Mouse (Mus musculus) kidney, embryonic 16.5 days (tissue): ENCODE data around the gene Fam168a. TPM values are rescaled to one million over a fixed set of nuclear protein-coding genes. Genes with fewer than 3 reads are reported as not detected.

Source experiments
- ATAC-seq: fragments of 200-750 bp; cut with Nextera tagmentation; 2 replicates; pipeline ENCODE4 v1.8.0; 2017; ENCODE audit warnings: moderate TSS enrichment; ENCODE audit not compliant: low FRiP score, low TSS enrichment
- H3K27ac ChIP-seq: fragments of 300-500 bp; sonication (generic); 2 replicates; pipeline ENCODE4 v1.5.1; 2014; ENCODE audit warnings: low read length
- H3K27me3 ChIP-seq: fragments of 300-500 bp; sonication (generic); 2 replicates; pipeline ENCODE4 v1.6.1; 2014; ENCODE audit warnings: low read length, control low read depth, mixed read lengths; ENCODE audit not compliant: insufficient read depth
- H3K36me3 ChIP-seq: fragments of 300-500 bp; sonication (generic); 2 replicates; pipeline ENCODE4 v1.6.1; 2014; ENCODE audit warnings: low read length, control low read depth, mixed read lengths; ENCODE audit not compliant: insufficient read depth
- H3K4me1 ChIP-seq: fragments of 300-500 bp; sonication (generic); 2 replicates; pipeline ENCODE4 v1.6.1; 2014; ENCODE audit warnings: low read length, control low read depth, mixed read lengths; ENCODE audit not compliant: insufficient read depth
- H3K4me2 ChIP-seq: fragments of 300-500 bp; sonication (generic); replicated peaks from 2 replicates; pipeline ENCODE4 v1.6.1; 2014; ENCODE audit warnings: low read depth, low read length
- H3K4me3 ChIP-seq: fragments of 300-500 bp; sonication (generic); 2 replicates; pipeline ENCODE4 v1.5.1; 2014; ENCODE audit warnings: mild to moderate bottlenecking, low read length
- H3K9ac ChIP-seq: fragments of 300-500 bp; sonication (generic); replicated peaks from 2 replicates; pipeline ENCODE4 v1.6.1; 2014; ENCODE audit warnings: low read length
- H3K9me3 ChIP-seq: fragments of 300-500 bp; sonication (generic); 2 replicates; pipeline ENCODE4 v1.6.1; 2016; ENCODE audit warnings: low read length, control low read depth
- WGBS: fragments of 180-500 bp; shearing (Covaris S2); extraction: QIAGEN DNeasy Blood & Tissue Kit; methylation state at CpG from one replicate; pipeline ENCODE4 v1.1.7; 2014; 5-methylcytosine and 5-hydroxymethylcytosine counted together
- polyA plus RNA-seq: library from polyadenylated mRNA; unstranded; fragments of >200 nt; fragmentation: Nextera tagmentation; extraction: Ambion mirVana; gene quantifications from 2 replicates; pipeline ENCODE4 v1.2.1, GENCODE M21; 2015

Fam168a gene
- polyA plus RNA-seq, 1 experiment from 2014 or later: 35.2 TPM

GRCm38 (mm10) chr7:100835168-100835567, 128.7 kb downstream of the Fam168a start:
- 85% methylated on average over 7 of the region's 7 CpGs for WGBS
- Histone ChIP-seq H3K36me3 (peaks cover 23% of the 10 kb centered on the region), H3K9ac (no peak overlapping the region), H3K9me3 (no peaks in the 10 kb centered on the region), H3K27me3 (no peaks in the 10 kb centered on the region), H3K27ac (no peak overlapping the region), H3K4me1 (no peaks in the 10 kb centered on the region), H3K4me2 (no peak overlapping the region), H3K4me3 (no peak overlapping the region)
- ATAC-seq: no peak

GRCm38 (mm10) chr7:100835711-100836110, 129.3 kb downstream of the Fam168a start:
- ATAC-seq: no peak
- WGBS: 84% methylated on average over 6 of the region's 6 CpGs

GRCm38 (mm10) chr7:100836657-100837056, 130.2 kb downstream of the Fam168a start:
- Histone ChIP-seq H3K27me3 (no peaks in the 10 kb centered on the region), H3K27ac (no peak overlapping the region), H3K4me2 (no peak overlapping the region), H3K9ac (no peak overlapping the region), H3K4me1 (no peaks in the 10 kb centered on the region), H3K9me3 (no peaks in the 10 kb centered on the region), H3K36me3 (peaks cover 23% of the 10 kb centered on the region), H3K4me3 (no peak overlapping the region)
- no peak for ATAC-seq
- WGBS: 83% methylated on average over 10 of the region's 10 CpGs

More at GRCm38 (mm10) chr7:100835711-100836110, 129.3 kb downstream of the Fam168a start:
- no peaks in the 10 kb centered on the region for H3K4me1 ChIP-seq
- no peaks in the 10 kb centered on the region for H3K27me3 ChIP-seq
- H3K9ac ChIP-seq: no peak overlapping the region
- H3K4me2 ChIP-seq: no peak overlapping the region
- no peak overlapping the region for H3K27ac ChIP-seq
- peaks cover 23% of the 10 kb centered on the region for H3K36me3 ChIP-seq
- no peaks in the 10 kb centered on the region for H3K9me3 ChIP-seq
- H3K4me3 ChIP-seq: no peak overlapping the region

GRCm38 (mm10) chr7:100837701-100838100, 131.3 kb downstream of the Fam168a start:
- Histone ChIP-seq H3K9ac (no peak overlapping the region), H3K27me3 (no peaks in the 10 kb centered on the region), H3K9me3 (no peaks in the 10 kb centered on the region), H3K4me3 (no peak overlapping the region), H3K4me2 (no peak overlapping the region), H3K4me1 (no peaks in the 10 kb centered on the region), H3K27ac (no peak overlapping the region), H3K36me3 (peaks cover 23% of the 10 kb centered on the region)
- no peak for ATAC-seq
- 68% methylated on average over 1 of the region's 1 CpGs for WGBS

GRCm38 (mm10) chr7:100839632-100840402, 133.4 kb downstream of the Fam168a start:
- 74% methylated on average over 6 of the region's 6 CpGs for WGBS
- no peak overlapping the region for H3K4me3 ChIP-seq
- ATAC-seq: no peak
- no peaks in the 10 kb centered on the region for H3K4me1 ChIP-seq
- H3K27ac ChIP-seq: no peak overlapping the region
- H3K36me3 ChIP-seq: peaks cover 23% of the 10 kb centered on the region
- H3K4me2 ChIP-seq: no peak overlapping the region
- H3K9ac ChIP-seq: no peak overlapping the region
- no peaks in the 10 kb centered on the region for H3K9me3 ChIP-seq
- H3K27me3 ChIP-seq: no peaks in the 10 kb centered on the region

- Histone ChIP-seq H3K27ac (no peak overlapping the region), H3K9me3 (no peaks in the 10 kb centered on the region), H3K4me1 (peaks cover 6% of the 10 kb centered on the region), H3K36me3 (peaks cover 20% of the 10 kb centered on the region), H3K4me3 (no peak overlapping the region), H3K4me2 (no peak overlapping the region), H3K27me3 (no peaks in the 10 kb centered on the region), H3K9ac (no peak overlapping the region)
- WGBS: 100% methylated on average over 1 of the region's 1 CpGs
- ATAC-seq: no peak
Measured at GRCm38 (mm10) chr7:100840906-100841305, 134.5 kb downstream of the Fam168a start.

GRCm38 (mm10) chr7:100841608-100842007, 135.2 kb downstream of the Fam168a start:
- WGBS: 83% methylated on average over 6 of the region's 6 CpGs
- H3K9ac ChIP-seq: no peak overlapping the region
- no peak overlapping the region for H3K27ac ChIP-seq
- H3K36me3 ChIP-seq: peaks cover 14% of the 10 kb centered on the region
- ATAC-seq: no peak
- no peak overlapping the region for H3K4me2 ChIP-seq
- H3K4me3 ChIP-seq: no peak overlapping the region
- H3K4me1 ChIP-seq: peaks cover 6% of the 10 kb centered on the region
- no peaks in the 10 kb centered on the region for H3K9me3 ChIP-seq
- H3K27me3 ChIP-seq: no peaks in the 10 kb centered on the region

GRCm38 (mm10) chr7:100842175-100842574, 135.7 kb downstream of the Fam168a start:
- peaks cover 6% of the 10 kb centered on the region for H3K4me1 ChIP-seq
- WGBS: 79% methylated on average over 5 of the region's 5 CpGs
- peaks cover 9% of the 10 kb centered on the region for H3K36me3 ChIP-seq
- no peak overlapping the region for H3K27ac ChIP-seq
- no peak for ATAC-seq
- no peaks in the 10 kb centered on the region for H3K27me3 ChIP-seq
- no peak overlapping the region for H3K4me3 ChIP-seq
- no peak overlapping the region for H3K9ac ChIP-seq
- no peaks in the 10 kb centered on the region for H3K9me3 ChIP-seq
- H3K4me2 ChIP-seq: no peak overlapping the region

GRCm38 (mm10) chr7:100843866-100844265, 137.4 kb downstream of the Fam168a start:
- no peaks in the 10 kb centered on the region for H3K36me3 ChIP-seq
- H3K4me2 ChIP-seq: no peak overlapping the region
- no peak overlapping the region for H3K27ac ChIP-seq
- ATAC-seq: no peak
- H3K27me3 ChIP-seq: no peaks in the 10 kb centered on the region
- WGBS: 91% methylated on average over 2 of the region's 2 CpGs
- H3K4me1 ChIP-seq: peaks cover 6% of the 10 kb centered on the region
- H3K9ac ChIP-seq: no peak overlapping the region
- no peak overlapping the region for H3K4me3 ChIP-seq
- no peaks in the 10 kb centered on the region for H3K9me3 ChIP-seq

- Histone ChIP-seq H3K27me3 (no peaks in the 10 kb centered on the region), H3K4me2 (no peak overlapping the region), H3K9me3 (no peaks in the 10 kb centered on the region), H3K27ac (no peak overlapping the region), H3K4me1 (peaks cover 6% of the 10 kb centered on the region), H3K4me3 (no peak overlapping the region), H3K9ac (no peak overlapping the region), H3K36me3 (no peaks in the 10 kb centered on the region)
- WGBS: 81% methylated on average over 2 of the region's 2 CpGs
- ATAC-seq: no peak
Measured at GRCm38 (mm10) chr7:100844385-100845025, 138.1 kb downstream of the Fam168a start.
